Mouse (Mus musculus) retina, postnatal 1 day (tissue): ENCODE results near the gene Zfp64.

Source experiments
- DNase-seq: peaks from one replicate; pipeline ENCODE4 v3.0.0-alpha.2; 2012

The Zfp64 gene

DNA sequence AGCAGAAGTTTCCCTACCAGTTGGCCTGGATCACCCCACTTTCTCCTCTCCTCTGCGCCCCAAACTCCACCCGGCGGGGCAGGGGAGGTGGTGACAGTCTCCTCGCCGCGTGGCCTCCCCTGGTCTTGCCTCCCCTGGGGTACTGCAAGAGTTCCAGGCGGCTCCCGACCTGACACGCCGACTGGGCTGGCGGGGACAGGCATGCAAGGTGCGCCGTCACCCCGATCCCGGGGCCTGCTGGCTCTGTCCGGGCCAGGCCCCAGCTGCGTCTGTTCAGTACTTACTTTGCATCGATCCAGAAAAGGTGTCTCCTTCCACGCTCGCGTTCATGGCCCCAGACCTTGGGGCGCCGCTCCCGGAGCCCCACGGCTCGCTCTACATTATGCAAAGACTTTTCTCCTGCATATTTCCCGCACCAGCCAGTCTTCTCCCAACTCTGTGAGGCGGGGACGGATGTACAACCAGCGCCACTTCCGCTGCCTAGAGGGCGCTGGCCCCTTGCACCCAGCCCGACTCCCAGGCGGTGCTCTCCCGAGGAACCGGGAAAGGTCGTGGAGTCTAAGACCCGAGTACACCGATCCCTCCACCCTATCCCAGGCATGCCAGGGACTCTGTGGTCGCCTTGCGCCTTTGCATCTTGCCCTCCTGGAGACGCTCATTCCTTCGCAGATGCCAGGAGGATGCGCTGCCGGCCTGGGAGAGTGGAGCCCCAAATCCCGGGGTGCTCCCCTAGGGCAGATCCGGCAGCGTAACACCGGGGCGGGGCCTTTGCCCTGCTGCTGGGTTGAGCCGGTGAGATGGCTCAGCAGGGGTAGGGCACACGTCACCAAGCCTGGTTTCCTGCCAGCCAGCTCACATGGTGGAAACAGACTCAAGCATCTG is at the start of gene Zfp64:
Zfp64 (minus strand) TSS at position 753 of the 882 bp plus-strand sequence.
- peak; percentile 89 for DNase-seq

DNA sequence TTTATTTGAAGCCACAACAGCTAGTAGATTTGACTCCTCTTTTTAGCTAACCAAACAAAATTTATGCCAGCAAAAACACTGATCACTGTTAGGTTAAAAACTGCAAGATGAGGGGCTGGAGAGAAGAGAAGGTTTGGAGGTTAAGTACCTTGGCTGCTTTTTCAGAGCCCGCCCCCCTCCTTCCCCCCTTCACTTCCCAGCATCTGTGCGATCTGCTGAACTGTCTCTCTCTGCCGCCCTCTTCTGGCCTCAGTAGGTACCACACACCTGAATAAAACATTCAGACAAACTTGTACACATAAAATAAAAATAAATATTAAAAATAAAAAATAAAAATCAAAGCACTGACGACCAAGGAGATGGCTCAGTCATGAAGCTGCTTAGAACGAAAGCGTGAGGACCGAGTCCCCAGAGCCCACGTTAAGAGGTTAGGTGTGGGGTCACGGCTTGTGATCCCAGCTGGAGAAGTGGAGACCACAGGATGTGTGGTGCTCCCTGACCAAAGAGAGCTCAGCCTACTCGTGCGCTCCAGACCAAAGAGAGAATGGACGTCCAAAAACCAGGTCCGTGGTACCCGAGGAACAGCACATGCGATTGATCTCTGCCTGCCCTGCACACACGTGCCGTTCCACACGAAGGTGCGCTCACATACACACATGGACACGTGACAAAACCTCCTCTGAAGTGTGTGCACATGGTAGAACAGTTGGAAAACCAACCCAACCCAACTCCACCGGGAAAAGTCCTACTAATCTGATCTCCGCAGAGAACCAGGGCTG is 37.4 kb upstream of the Zfp64 start:
- DNase-seq, result peak; percentile 70

DNA sequence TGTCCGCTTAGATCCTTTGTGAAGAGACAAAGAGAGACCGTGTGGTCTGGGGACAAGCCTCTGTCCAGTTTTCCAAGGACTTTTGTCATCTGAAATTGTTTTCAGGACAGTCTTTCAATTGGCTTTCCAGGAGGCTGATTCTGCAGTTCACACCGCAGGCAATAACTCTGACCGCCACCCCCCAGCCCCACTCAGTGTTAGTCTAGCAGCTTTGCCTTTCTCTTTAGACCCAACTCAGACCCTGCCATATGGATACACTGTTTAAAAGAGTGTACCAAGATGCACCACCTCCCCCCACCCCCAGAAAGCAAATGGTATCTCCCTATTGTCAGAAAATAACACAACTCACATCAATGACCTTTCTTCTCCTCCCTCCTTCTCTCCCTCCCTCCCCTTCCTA is 35.6 kb upstream of the Zfp64 start:
- DNase-seq, result peak; percentile 40

- peak; percentile 65 for DNase-seq
These were observed 34.8 kb upstream of the Zfp64 start for GRCm38 (mm10) chr2:168990061-168990753.

DNA sequence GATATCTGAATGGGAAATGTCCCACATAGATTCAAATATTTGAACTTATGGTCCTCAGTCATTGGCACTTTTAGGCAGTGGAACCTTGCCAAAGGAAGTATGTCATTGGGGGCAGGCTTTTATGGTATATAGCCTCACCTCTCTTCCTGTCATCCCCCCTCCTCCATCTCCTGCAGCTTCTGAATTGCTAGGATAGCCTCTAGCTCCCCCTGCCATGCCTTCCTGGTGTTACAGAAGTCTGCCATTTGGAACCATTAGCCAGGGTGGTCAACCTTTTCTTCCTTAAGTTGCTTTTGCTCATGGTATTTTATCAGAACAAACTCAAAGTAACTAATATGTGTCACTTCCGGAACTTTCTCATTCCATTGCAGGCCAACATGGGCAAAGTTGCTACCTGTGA is 32.7 kb upstream of the Zfp64 start:
- no peak for DNase-seq

- DNase-seq, result no peak
These were observed 32.0 kb upstream of the Zfp64 start for GRCm38 (mm10) chr2:168987421-168987820.

- no peak for DNase-seq
These were observed 26.6 kb upstream of the Zfp64 start for GRCm38 (mm10) chr2:168981951-168982350.

DNA sequence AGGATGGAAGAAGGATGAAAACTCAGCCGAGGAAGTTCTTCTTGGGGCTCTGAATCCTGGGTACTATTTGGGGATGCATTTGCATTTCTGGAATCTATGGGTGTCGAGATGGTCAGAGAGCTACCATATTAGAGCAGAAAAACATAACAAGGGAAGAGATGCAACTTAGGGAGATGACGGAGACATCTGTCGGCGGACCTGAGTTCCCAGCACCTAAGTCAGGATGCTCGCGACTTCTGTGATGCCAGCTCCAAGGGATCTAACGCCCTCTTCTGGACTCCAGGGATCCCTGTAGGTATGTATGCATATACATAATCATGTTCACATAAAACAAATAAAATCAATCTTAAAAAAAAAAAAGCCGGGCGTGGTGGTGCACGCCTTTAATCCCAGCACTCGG is 26.1 kb upstream of the Zfp64 start:
- DNase-seq, result no peak

- DNase-seq, result no peak
These were observed 25.5 kb upstream of the Zfp64 start for GRCm38 (mm10) chr2:168980859-168981258.

GRCm38 (mm10) chr2:168979742-168980141 is 24.4 kb upstream of the Zfp64 start:
- DNase-seq, result no peak

GRCm38 (mm10) chr2:168978031-168978430 is 22.6 kb upstream of the Zfp64 start:
- peak; percentile 33 for DNase-seq

DNA sequence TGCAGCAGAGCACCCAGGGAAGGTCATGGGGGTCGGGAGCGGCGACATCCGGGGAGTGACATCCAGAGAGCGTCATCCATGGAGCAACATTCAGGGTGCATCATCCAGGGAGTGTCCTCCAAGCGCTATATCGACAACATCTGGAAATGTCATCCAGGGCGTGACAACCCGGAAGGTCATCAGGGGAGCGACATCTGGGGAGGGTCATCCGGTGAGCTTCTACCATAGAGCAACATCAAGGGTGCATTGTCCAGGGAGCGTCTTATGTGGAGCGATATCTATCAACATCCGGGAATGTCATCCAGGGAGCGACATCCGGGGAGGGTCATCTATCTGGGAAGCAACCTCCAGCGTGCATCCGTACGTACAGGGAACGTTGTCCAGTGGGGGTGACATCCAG is 14.7 kb upstream of the Zfp64 start:
- no peak for DNase-seq

- DNase-seq, result no peak
These were observed 12.9 kb upstream of the Zfp64 start for GRCm38 (mm10) chr2:168968136-168968925.

GRCm38 (mm10) chr2:168966525-168966924 is 11.1 kb upstream of the Zfp64 start:
- no peak for DNase-seq

GRCm38 (mm10) chr2:168964849-168965248 is 9.5 kb upstream of the Zfp64 start:
- no peak for DNase-seq

- no peak for DNase-seq
These were observed 6.6 kb upstream of the Zfp64 start for GRCm38 (mm10) chr2:168961729-168962666.

DNA sequence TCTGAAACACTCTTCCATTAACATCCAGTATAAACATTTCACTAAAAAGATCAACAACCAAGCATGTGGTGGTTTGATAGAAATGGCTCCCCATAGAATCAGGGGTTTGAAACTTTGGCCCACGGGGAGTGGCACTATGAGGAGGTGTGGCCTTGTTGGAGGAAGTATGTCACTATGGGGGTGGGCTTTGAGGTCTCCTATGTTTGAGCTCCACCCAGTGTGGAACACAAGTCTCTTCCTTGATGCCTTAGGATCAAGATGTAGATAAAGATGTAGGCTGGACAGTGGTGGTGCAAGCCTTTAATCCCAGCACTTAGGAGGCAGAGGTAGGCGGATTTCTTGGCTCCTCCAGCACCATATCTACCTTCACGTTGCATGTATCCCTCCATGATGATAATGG is 5.4 kb upstream of the Zfp64 start:
- DNase-seq, result no peak

GRCm38 (mm10) chr2:168959339-168959885 is 4.0 kb upstream of the Zfp64 start:
- DNase-seq, result no peak

DNA sequence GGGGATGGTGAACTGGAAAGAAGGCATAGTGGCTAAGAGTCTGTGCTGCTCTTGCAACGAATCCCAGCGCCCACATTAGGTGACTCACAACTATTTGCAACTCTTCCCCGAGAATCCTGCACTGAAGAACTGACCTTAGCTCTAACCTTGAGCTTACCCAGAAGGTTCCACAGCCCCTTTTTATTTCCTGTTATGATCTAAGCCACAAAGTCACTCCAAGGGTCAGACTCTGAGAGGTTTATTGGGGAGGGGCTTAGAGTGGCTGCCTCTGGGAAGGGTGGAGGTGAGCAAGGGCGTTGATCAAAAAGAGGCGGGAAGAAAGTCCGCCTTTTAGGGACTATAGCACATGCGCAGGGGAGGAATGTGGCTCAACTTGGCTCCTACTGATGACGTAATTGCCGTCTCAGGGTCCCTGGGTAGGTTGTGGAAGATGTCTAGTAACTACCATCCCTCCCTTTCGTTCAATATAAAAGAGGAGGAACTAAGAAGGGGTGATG is 511 bp upstream of the Zfp64 start:
- no peak for DNase-seq

GRCm38 (mm10) chr2:168954376-168954775 is 1.0 kb downstream of the Zfp64 start:
- DNase-seq, result no peak

GRCm38 (mm10) chr2:168948506-168948905 is 6.9 kb downstream of the Zfp64 start:
- DNase-seq, result no peak
